Mouse (Mus musculus) forebrain, postnatal 0 days (tissue): ENCODE measurements at regions not wholly inside any gene's neighbourhood (a gene's known extent, or its start where the extent isn't known, plus 50 kb on each side); places are given as distances from the start of the nearest gene placed in this dataset.

ENCODE experiments used
- ATAC-seq: fragments of 200-750 bp; cut with Nextera tagmentation; 2 replicates; pipeline ENCODE4 v1.8.0; 2017; ENCODE audit warnings: mild to moderate bottlenecking, moderate library complexity
- DNase-seq: peaks from one replicate; pipeline ENCODE4 v3.0.0-alpha.2; 2015
- H3K27ac ChIP-seq: fragments of 300-500 bp; sonication (generic); 2 replicates; pipeline ENCODE4 v1.5.1; 2014; ENCODE audit warnings: low read depth, mild to moderate bottlenecking, antibody characterized with exemption, low read length, moderate library complexity, mixed read lengths
- H3K27me3 ChIP-seq: fragments of 300-500 bp; sonication (generic); 2 replicates; pipeline ENCODE4 v1.6.1; 2014; ENCODE audit warnings: mild to moderate bottlenecking, low read length, mixed read lengths; ENCODE audit not compliant: insufficient read depth
- H3K36me3 ChIP-seq: fragments of 300-500 bp; sonication (generic); 2 replicates; pipeline ENCODE4 v1.6.1; 2014; ENCODE audit warnings: mild to moderate bottlenecking, moderate library complexity; ENCODE audit not compliant: insufficient read depth
- H3K4me1 ChIP-seq: fragments of 300-500 bp; sonication (generic); 2 replicates; pipeline ENCODE4 v1.6.1; 2014; ENCODE audit warnings: antibody characterized with exemption; ENCODE audit not compliant: insufficient read depth
- H3K4me2 ChIP-seq: fragments of 300-500 bp; sonication (generic); 2 replicates; pipeline ENCODE4 v1.6.1; 2014; ENCODE audit warnings: low read depth, mild to moderate bottlenecking, moderate library complexity
- H3K4me3 ChIP-seq: fragments of 300-500 bp; sonication (generic); 2 replicates; pipeline ENCODE4 v1.5.1; 2014; ENCODE audit warnings: low read depth, low read length, mixed read lengths
- H3K9ac ChIP-seq: fragments of 300-500 bp; sonication (generic); 2 replicates; pipeline ENCODE4 v1.6.1; 2014; ENCODE audit warnings: mild to moderate bottlenecking
- H3K9me3 ChIP-seq: fragments of 300-500 bp; sonication (generic); 2 replicates; pipeline ENCODE4 v1.6.1; 2016; ENCODE audit warnings: low read length
- CTCF ChIP-seq: sonication (generic); IDR thresholded peaks from 2 replicates; pipeline ENCODE4 v1.5.1; 2016; ENCODE audit warnings: antibody characterized with exemption, control low read depth, low read depth
- WGBS: fragments of 180-500 bp; shearing (Covaris S2); extraction: QIAGEN DNeasy Blood & Tissue Kit; methylation state at CpG from one replicate; pipeline ENCODE4 v1.1.7; 2014; 5-methylcytosine and 5-hydroxymethylcytosine counted together

GRCm38 (mm10) chr17:16101548-16101947, 270.7 kb upstream of the Rgmb start:
- no peak overlapping the region for H3K4me2 ChIP-seq
- no peak for TF ChIP-seq CTCF
- no peaks in the 10 kb centered on the region for H3K27me3 ChIP-seq
- no peaks in the 10 kb centered on the region for H3K36me3 ChIP-seq
- H3K27ac ChIP-seq, result no peak overlapping the region
- DNase-seq (no peak), ATAC-seq (no peak)
- no peaks in the 10 kb centered on the region for H3K4me1 ChIP-seq
- no peaks in the 10 kb centered on the region for H3K9me3 ChIP-seq
- H3K9ac ChIP-seq, result no peak overlapping the region
- H3K4me3 ChIP-seq, result no peak overlapping the region
- WGBS, result 79% methylated on average over 2 of the region's 2 CpGs

GRCm38 (mm10) chr17:16092952-16093351, 262.1 kb upstream of the Rgmb start:
- Histone ChIP-seq H3K4me2 (no peak overlapping the region), H3K27me3 (no peaks in the 10 kb centered on the region), H3K9me3 (no peaks in the 10 kb centered on the region), H3K36me3 (no peaks in the 10 kb centered on the region), H3K27ac (no peak overlapping the region), H3K4me1 (no peaks in the 10 kb centered on the region), H3K4me3 (no peak overlapping the region), H3K9ac (no peak overlapping the region)
- WGBS, result 91% methylated on average over 4 of the region's 4 CpGs
- DNase-seq (no peak), ATAC-seq (no peak)
- TF ChIP-seq CTCF, result no peak

- no peak overlapping the region for H3K9ac ChIP-seq
- TF ChIP-seq CTCF, result no peak
- no peaks in the 10 kb centered on the region for H3K9me3 ChIP-seq
- no peak for DNase-seq
- no peaks in the 10 kb centered on the region for H3K27me3 ChIP-seq
- peak; percentile 42; the same call in 1 of the 2 replicates for ATAC-seq
- no peak overlapping the region for H3K4me2 ChIP-seq
- 41% methylated on average over 8 of the region's 8 CpGs for WGBS
- no peaks in the 10 kb centered on the region for H3K36me3 ChIP-seq
- H3K27ac ChIP-seq, result no peak overlapping the region
- H3K4me1 ChIP-seq, result no peaks in the 10 kb centered on the region
- H3K4me3 ChIP-seq, result no peak overlapping the region
These were observed 258.9 kb upstream of the Rgmb start for GRCm38 (mm10) chr17:16089619-16090280.

DNA sequence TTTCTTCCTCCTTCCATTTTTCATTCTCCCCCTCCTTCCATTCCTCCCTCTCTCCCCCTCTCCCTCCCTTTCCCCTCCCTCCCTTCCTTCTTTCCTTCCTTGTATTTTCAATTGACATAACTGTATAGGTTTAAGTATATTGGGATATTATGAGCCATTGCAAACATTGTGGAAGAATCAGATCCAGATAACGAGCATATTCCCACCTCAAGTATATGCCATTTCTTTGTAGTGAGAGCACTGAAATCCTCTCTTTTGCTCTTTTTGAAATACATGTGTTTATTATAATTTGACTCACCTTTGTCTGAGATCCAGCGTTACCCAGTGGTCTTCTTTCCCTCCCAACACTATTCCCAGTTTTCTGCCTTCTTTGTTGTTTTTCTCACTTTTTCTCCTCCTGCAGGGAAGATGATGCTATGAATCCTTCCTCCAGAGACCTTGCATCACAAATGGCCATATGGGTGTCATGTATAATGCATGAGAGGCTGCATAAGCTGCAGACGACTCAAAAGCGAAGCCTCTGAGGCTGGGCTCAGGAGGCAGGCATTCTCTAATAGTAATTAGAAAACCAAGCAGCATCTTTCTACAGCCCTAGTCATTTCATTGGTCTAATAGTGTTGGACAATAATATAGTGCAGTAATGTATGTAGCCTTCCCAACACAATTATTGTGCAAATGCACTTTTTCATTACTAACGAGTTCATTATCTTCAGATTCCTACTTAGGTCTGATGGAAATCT, 258.2 kb upstream of the Rgmb start:
- Histone ChIP-seq H3K36me3 (no peaks in the 10 kb centered on the region), H3K4me2 (no peak overlapping the region; the same call in 1 of the 2 replicates), H3K9me3 (no peaks in the 10 kb centered on the region), H3K27me3 (no peaks in the 10 kb centered on the region), H3K4me3 (no peak overlapping the region), H3K27ac (peak overlapping the region; percentile 6; the same call in 1 of the 2 replicates), H3K4me1 (no peaks in the 10 kb centered on the region), H3K9ac (no peak overlapping the region)
- TF ChIP-seq CTCF, result no peak; the same call in 1 of the 2 replicates
- WGBS, result 15% methylated on average over 5 of the region's 5 CpGs
- ATAC-seq, result peak; percentile 98
- peak; percentile 58 for DNase-seq

- no peaks in the 10 kb centered on the region for H3K36me3 ChIP-seq
- H3K4me2 ChIP-seq, result no peak overlapping the region
- no peak overlapping the region for H3K27ac ChIP-seq
- H3K9me3 ChIP-seq, result no peaks in the 10 kb centered on the region
- no peak overlapping the region for H3K4me3 ChIP-seq
- ATAC-seq, result no peak
- WGBS, result 80% methylated on average over 2 of the region's 2 CpGs
- H3K4me1 ChIP-seq, result no peaks in the 10 kb centered on the region
- no peak for TF ChIP-seq CTCF
- no peaks in the 10 kb centered on the region for H3K27me3 ChIP-seq
- H3K9ac ChIP-seq, result no peak overlapping the region
- DNase-seq, result no peak
These were observed 256.2 kb upstream of the Rgmb start for GRCm38 (mm10) chr17:16087046-16087445.

GRCm38 (mm10) chr17:16082842-16083241, 252.0 kb upstream of the Rgmb start:
- H3K36me3 ChIP-seq, result no peaks in the 10 kb centered on the region
- no peak overlapping the region for H3K27ac ChIP-seq
- H3K27me3 ChIP-seq, result no peaks in the 10 kb centered on the region
- WGBS, result 44% methylated on average over 3 of the region's 3 CpGs
- DNase-seq, result no peak
- TF ChIP-seq CTCF, result no peak
- no peak overlapping the region for H3K9ac ChIP-seq
- H3K4me3 ChIP-seq, result no peak overlapping the region
- H3K9me3 ChIP-seq, result no peaks in the 10 kb centered on the region
- H3K4me1 ChIP-seq, result no peaks in the 10 kb centered on the region
- no peak overlapping the region for H3K4me2 ChIP-seq
- ATAC-seq, result no peak

GRCm38 (mm10) chr17:16078549-16078948, 247.7 kb upstream of the Rgmb start:
- 69% methylated on average over 3 of the region's 3 CpGs for WGBS
- no peaks in the 10 kb centered on the region for H3K4me1 ChIP-seq
- no peak for ATAC-seq
- no peaks in the 10 kb centered on the region for H3K27me3 ChIP-seq
- no peak for DNase-seq
- no peaks in the 10 kb centered on the region for H3K36me3 ChIP-seq
- no peak overlapping the region for H3K4me3 ChIP-seq
- no peaks in the 10 kb centered on the region for H3K9me3 ChIP-seq
- H3K4me2 ChIP-seq, result no peak overlapping the region
- H3K9ac ChIP-seq, result no peak overlapping the region
- no peak overlapping the region for H3K27ac ChIP-seq
- TF ChIP-seq CTCF, result no peak
